Mouse (Mus musculus) heart, postnatal 4 days (tissue): ENCODE results near the gene Ache. TPM values are rescaled to one million over a fixed set of nuclear protein-coding genes. Genes with fewer than 3 reads are reported as not detected.
"Not testable (repeated sequence)": the region's sequence is repeated elsewhere in the genome, so short reads cannot be mapped to it uniquely, and the experiment has no call there.

Experiments
- DNase-seq: peaks from one replicate; pipeline ENCODE4 v3.0.0; 2021
- total RNA-seq, 2 experiments: library from RNA; stranded (reverse); gene quantifications; 2 replicates each; pipeline ENCODE4 v1.2.3; 2021

Ache gene
- total RNA-seq: 1 to 10 TPM; 3.9 to 4.3 TPM

DNA sequence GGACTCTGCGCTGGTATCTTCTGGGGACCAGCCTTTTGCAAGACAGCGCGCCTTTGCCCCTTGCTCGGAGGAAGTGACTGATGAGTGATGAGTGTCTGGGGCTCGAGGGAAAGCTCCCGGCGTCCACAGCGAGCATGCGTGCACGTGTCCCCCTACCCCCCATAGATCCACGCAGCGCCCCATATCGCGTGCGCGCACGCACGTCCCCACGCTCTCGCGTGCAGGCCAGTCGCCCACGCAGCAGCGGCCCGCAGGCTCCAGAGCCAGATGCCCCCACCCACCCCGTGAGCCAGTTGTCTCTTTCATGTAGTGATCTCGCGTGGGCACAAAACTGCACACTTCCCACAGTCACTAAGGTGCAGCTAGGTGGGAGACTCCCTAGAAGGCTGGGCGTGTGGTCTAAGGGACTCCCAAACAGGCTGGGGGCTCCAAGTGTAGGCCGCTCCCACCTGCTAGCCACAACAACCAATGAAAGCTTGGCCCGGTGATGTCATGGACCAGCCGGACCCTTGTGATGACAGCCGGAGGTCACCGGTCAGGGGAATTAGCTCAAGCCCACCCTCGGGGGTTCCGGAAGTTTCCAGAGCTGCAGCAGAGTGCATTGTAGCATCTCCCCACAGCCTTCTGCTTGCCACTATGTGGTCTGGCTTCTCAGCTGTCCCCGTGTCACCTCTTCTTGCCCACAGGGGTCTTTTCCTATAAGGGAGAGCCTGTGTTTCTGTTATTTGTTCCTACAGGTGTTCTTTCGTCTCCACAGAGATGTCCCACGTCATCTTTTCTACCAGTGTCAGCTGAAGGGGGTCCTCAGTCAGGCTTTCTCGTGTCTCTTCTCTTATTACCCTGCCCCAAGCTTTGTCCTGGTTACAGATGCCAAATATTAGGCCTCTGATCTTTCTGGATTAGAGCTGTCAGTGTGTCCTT is at the start of gene Ache:
Ache (plus strand) TSS at position 488 of the 921 bp plus-strand sequence.
- peak; percentile 27 for DNase-seq

DNA sequence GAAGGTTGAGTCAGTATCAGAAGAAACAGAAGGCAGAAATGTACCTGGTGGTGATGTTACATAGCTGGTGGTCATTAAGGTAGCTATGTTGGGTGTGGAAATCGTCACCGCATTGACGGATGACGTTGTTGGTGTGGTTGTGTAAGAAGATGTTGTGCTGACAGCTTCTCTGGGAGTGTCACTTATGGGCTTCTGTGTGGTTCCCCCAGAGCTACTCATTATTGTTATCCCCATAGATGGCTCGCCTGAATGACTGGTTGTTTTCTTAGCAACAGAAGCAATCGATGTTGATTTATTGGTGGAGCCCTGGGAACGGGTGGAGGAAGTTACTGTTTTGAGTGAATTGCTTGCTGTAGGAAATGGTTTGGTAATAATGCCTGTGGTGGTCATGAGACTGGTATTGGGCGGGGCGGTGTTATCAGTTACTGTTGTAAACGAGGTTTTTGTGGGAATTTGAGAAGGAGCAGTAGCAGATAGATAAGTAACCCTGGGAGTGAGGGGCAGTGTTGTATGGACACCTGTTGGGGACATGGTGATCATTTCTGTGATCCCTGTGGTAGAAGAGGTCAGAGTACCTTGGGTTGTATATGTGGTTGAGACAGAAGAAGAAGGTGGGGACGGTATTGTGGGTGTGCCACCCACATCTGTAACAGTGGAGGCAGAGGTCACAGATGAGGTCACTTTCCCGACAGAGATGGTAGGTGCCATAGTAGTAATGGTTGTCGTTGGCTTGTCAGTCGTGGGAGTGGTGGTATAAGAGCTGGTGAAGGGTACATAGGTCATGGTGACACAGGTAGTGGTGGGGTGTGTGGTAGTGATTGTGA is 23.2 kb upstream of the Ache start:
- no peak for DNase-seq

DNA sequence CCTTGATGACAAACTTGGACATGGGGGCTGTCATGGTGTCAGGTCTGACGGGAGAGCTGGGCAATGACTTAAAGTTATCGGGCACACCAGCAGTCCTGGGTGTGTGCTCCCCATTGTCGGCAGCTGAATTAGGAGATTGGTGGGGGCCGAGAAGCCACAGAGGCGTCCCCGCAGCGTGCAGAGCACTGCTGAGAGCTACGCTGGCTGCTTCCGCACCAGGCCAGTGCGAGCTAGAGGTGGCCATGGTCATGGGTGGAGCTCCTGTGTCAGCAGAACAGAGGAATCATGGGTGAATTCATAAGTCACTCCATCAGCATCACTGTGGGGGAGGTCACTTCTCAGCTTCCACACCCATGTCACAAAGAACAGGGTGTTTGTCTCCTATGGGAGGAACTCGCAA is 22.5 kb upstream of the Ache start:
- no peak for DNase-seq

DNA sequence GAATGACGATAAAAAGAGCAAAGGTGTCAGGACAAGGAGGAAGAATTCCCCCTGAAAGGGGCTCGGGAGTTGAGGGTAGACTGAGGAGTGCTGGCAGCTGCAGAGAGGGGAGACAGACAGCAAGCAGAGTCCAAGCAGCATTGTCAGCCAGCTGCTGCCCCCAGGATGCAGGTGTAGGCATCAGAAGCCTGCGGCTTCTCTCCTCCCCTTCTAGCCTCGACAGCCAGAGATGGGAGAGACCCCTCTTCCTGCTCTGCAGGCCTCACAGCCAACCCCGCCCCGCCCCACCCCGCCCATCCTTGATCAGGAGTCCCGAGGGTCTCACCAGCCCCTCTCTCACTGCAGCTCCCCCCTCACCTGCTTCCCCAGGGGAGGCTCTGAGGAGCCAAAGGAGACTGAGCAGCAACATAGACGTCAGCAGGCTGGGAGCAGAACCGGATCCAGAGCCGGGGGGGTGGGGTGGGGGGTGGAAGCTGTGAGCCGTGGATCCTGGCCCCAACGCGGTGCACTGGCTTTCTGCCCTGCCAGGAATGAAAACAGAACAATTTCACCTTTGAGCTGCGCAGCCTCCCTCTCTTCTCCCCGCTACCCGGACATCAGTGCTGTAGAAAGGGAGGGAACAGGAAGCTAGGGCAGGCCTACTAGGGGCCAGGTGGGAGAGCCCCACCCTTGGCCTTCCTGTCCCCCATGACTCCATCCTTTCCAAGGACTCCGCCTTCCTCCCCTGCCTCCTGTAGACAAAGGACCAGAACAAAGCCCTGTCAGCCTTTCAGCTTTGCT is 19.0 kb upstream of the Ache start:
- DNase-seq: no peak

DNA sequence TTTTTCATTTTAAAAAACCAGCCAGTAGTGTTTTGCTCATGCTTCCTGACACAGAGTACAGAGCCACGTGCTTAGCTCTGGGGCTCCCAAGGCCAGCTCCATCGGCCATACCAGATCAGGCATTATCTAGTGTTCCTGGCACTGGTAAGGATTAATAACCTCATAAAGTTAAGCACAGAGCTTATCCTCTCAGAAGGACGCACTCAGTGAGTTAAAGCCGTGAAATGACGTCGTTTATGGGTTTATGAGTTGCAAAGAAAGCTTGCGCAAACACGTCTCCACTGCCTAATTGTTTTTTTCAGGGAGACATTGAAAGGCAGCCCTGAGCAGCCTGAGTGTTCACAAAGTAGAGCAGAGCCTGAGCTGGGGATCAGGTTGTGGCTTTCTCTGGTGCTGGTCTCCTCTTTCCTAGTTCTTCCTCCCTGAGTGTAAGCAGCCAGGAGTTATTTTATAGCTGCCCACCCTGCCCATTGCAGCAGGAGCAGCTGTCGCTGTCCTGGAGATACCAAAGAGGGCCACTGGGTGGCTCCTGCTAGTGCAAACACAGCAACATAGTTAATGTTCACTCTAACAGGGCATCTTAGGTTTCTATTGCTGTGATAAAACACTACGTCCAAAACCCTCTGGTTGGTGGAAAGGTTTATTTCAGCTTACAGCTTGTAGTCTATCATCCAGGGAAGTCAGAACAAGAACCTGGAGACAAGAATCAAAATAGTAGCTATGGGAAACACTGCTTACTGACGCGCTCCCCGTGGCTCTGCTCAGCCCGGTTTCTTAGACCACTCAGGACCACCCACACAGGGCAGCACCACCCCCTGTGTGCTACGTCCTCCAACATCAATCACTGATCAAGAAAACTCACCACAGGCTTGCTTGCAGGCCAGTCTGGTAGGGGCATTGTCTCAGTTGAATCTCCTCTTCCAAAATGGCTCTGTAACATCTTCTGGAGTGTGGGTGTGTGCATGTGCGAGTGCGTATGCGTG is 9.7 kb upstream of the Ache start:
- DNase-seq: peak; percentile 35

DNA sequence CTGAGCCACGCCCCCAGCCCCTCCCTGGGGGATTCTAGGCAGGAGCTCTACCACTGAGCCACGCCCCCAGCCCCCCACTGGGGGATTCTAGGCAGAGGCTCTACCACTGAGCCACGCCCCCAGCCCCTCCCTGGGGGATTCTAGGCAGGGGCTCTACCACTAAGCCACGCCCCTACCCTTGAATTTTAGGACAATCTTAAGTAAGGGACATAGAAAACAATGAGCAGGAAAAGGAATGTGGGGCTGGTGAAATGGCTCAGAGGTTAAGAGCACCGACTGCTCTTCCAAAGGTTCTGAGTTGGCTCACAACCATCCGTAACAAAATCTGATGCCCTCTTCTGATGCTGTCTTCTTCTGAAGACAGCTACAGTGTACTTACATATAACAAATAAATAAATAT is 2.9 kb upstream of the Ache start:
- DNase-seq: not testable (repeated sequence)

DNA sequence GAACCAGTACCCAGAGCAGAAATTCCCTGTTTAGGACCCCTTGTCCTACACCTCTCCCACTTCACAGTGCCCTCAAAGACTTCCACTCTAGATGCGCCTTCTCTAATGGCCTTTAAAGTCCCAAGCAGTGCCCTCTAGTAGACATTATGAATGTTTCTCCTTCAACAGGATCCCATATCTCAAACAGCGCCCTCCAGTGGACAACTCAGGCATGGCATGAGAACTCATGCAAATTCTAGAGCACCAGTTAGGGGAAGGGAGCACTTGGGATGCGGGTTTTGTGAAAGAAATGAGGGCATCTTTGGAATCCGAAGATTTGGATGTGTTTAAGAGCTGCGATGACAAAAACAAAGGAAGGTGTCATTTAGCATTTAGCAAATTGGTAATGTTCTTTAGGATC is 2.3 kb upstream of the Ache start:
- DNase-seq: peak; percentile 67

DNA sequence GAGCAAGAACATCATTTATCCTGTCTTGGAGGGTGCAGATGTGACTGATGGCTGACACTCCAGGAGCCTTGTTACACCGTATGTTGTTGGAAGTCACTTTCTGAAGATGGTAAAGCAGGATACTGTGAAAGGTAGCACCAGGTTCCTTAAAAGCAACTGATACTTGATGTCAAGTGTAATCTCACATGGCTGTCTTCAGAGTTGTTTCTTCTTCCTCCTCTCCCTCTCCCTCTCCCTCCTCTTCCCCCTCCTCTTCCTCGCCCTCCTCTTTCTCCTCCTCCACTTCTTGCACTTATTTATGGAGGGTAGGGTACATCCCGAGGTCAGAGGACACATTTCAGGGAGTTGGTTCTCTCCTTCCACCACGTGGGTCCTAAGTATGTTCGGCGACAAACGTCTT is 1.3 kb upstream of the Ache start:
- DNase-seq: no peak

DNA sequence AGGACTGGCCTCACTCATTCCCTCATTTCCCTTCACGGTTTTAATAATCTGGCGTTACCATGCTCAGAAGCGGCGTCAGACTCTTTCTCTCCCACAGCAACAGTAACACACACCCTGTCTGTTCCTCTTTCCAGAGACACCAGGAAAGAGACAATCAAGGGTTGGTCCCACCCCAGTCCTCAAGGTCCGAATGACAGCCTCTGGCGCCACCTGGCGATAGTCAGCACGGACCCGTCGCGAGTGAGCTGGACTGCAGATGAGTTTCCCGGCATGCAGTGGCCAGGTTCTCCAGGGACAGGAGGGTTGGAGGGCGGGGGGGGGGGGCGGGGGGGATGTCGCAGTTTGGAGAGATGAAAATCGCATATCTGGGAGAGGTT is 676 bp upstream of the Ache start:
- peak; percentile 95 for DNase-seq

DNA sequence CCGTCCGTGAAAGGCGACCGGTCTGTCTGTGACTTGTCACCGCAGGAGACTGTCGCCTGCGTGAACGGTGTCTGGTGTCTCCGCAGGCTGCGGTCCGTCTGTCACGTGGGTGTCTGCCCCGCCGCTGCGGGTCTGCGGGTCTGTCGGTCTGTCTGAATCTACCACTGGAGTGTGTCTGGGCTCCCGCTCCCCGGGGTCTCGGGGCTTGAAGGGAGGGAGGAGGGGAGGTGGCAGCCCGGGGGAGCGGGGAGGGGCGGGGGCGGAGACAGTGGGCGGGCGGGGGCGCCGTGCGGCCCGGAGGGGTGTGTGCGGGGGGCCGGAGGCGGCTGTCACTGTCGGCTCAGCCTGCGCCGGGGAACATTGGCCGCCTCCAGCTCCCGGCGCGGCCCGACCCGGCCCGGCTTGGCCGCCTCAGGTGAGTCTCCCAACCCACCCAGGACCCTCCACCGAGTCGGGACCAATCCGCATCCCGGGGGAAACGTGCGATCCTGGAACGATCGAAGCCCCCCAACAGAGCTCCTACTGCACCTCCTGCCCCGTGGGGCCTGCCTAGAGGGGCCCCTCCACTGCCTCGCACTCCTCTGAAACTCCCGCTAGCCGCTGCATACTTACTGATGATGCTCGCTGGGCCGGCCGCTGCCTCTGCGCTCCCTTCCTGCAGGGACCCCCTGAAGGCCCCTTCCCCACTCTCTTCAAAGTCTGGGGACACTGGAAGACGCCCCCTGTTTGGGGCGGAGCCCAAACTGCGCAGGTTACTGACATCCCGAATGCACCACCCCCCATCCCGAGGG is 829 bp downstream of the Ache start:
- DNase-seq: peak; percentile 31

DNA sequence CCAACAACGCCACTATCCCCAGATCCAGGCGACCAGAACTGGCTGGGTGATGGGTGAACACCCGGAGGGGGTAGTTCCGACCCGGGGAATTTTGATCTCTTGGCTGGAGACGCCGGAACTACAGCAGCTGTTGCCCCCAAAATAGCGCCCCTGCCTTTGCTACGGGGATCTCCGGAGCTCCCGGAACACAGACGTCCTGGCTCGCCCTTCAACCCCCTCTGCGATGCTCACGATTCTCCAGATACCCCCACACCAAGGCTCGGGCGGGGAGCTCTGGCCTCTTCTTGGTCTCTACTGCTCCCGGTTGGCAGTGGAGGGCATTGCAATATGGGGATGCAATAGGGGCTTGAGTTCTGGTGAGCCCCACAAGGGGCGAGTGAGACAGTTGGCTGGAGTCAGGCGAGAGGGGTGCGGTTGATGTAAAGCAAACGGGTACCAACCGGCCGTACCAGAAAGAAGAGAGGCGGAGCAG is 1.7 kb downstream of the Ache start:
- peak; percentile 60 for DNase-seq

DNA sequence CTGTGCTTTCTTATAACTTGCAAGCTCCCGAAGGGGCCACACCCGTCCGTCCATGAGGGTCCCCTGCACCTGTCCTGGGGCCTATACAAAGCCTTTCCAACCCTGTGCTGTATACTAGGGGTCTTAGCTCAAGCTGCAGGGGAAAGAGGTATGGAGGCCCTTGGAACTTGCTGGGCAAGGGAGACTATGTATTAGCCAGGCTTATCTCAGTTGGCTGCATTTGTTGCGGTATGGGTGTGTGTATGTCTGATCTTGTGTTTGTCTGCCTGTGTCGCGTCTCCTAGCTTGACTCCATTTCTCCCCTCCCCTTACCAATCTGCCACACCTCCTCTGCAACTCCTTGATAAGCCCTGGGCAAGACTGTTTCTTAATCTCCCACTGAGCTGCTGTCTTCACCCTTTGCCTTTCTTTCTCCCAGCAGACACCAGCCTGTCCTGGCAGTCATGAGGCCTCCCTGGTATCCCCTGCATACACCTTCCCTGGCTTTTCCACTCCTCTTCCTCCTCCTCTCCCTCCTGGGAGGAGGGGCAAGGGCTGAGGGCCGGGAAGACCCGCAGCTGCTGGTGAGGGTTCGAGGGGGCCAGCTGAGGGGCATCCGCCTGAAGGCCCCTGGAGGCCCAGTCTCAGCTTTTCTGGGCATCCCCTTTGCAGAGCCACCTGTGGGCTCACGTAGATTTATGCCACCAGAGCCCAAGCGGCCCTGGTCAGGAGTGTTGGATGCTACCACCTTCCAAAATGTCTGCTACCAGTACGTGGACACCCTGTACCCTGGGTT is 2.5 kb downstream of the Ache start:
- no peak for DNase-seq

DNA sequence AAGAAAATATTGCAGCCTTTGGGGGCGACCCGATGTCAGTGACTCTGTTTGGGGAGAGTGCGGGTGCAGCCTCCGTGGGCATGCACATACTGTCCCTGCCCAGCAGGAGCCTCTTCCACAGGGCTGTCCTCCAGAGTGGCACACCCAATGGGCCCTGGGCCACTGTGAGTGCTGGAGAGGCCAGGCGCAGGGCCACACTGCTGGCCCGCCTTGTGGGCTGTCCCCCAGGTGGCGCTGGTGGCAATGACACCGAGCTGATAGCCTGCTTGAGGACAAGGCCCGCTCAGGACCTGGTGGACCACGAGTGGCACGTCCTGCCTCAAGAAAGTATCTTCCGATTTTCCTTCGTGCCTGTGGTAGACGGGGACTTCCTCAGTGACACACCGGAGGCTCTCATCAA is 3.4 kb downstream of the Ache start:
- peak; percentile 73 for DNase-seq

DNA sequence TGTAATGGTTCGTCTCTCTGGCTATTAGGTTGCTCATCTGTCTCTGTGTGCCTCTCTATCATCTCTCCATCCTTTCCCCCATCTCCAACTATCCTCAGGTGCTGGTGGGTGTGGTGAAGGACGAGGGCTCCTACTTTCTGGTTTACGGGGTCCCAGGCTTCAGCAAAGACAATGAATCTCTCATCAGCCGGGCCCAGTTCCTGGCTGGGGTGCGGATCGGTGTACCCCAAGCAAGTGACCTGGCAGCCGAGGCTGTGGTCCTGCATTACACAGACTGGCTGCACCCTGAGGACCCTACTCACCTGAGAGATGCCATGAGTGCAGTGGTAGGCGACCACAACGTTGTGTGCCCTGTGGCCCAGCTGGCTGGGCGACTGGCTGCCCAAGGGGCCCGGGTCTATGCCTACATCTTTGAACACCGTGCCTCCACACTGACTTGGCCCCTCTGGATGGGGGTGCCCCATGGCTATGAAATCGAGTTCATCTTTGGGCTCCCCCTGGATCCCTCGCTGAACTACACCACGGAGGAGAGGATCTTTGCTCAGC is 4.1 kb downstream of the Ache start:
- no peak for DNase-seq

DNA sequence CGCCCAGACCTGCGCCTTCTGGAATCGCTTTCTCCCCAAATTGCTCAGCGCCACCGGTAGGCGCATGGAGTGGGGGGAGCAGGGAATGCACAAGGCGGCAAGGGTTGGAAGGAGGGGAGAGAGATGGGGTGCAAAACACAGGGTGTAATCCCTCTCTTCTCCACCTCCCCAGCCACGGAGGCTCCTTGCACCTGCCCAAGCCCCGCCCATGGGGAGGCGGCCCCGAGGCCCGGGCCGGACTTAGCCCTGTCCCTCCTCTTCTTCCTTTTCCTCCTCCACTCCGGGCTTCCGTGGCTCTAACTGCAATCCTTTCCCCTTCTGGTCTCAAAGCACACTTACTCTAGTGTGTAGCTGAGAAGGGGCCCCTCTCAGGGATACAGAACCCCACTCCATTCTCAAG is 6.0 kb downstream of the Ache start:
- DNase-seq: peak; percentile 75

DNA sequence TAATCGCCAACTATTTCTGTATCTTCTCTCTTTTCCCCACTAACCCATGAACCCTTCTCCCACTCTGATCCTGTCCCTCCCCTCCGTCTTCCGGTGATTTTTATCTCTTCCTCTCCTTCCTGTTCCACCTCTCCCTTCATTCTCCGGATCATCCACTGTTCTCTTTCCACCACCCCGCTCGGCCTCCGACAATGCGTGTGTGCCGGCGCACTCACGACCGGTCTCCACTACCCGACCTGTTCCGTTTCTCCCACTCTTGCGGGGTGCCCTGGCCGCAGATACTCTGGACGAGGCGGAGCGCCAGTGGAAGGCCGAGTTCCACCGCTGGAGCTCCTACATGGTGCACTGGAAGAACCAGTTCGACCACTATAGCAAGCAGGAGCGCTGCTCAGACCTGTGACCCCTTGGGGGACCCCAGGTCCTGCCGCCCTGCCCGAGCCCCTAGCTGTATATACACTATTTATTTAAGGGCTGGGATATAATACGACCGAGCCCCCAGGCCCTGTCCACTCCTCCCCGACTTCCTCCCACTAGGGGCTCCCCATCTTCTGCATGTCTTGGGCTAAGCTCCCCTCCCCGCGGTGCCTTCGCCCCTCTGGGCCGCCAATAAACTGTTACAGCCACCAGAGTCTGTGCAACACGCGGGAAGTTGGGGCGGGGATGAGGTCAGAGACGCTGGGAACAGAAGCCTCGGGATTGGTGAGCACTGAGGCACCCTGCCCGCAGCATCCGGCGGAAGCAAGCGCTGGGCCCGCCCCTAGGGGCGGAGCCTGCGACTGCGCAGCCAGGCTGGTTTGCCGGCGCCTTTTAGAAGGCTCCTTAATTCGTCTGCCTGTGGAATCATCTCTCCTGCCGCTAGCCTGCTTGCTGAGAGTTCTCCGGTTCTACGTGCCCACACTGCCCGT is 6.8 kb downstream of the Ache start, which contains the start of gene Ufsp1:
Ufsp1 (plus strand) TSS at position 791 of the 905 bp plus-strand sequence.
- DNase-seq: peak; percentile 96

DNA sequence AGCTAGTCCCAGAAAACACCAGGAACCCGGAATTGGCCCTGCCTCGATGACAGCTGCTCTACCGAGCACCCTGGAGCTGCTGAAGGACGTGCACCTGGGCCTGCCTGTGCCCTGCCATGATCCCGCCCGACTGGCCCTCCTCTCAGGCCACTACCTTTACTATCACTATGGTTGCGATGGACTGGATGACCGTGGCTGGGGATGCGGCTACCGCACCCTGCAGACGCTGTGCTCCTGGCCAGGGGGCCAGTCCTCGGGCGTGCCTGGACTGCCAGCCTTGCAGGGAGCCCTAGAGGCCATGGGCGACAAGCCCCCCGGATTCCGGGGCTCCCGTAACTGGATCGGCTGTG is 7.4 kb downstream of the Ache start:
- DNase-seq: no peak

DNA sequence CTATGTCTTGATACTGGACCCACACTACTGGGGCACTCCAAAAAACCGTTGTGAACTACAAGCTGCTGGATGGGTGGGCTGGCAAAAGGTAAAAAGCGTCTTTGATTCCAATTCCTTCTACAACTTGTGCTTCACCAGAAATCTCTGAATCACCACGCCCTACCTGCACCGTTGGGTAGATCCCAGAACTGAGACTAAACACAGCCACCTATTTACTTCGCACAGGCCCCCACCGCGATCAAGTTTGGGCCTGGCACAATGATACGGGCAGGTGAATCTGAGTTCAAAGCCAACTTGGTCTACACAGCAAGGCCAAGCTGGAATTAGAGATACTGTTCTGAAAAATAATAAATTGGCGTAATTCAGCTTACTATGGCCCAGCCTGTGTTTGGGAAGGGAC is 8.0 kb downstream of the Ache start:
- DNase-seq: no peak
